Mouse (Mus musculus) cerebellum, adult (tissue): ENCODE results near the gene Pawr.
"Not testable (repeated sequence)": the region's sequence is repeated elsewhere in the genome, so short reads cannot be mapped to it uniquely, and the experiment has no call there.

Source experiments
- ATAC-seq: cut with Nextera tagmentation; 2 replicates; pipeline ENCODE4 v1.9.2; 2017; ENCODE audit warnings: mild to moderate bottlenecking, moderate library complexity, mixed read lengths; ENCODE audit not compliant: insufficient number of reproducible peaks, low FRiP score, low TSS enrichment

Gene Pawr

DNA sequence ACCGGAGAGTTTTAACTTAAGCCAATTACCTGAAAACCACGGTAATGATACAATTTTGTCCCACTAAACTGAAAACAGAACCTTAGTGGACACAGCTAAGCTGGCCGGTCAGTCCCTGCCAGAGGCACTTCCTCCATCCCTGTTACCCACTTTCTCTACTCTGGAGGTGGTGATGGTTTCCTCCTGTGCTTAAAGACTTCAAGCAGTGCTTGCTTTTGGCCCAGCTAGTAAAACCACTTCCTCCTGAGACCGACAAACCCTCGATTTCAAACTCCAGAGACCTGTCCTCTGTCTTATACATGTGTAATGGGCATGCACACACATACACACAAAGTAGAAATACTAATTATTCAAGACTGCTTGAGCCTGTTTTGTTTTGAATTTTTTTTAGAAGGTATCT, 85.5 kb downstream of the Pawr start:
- ATAC-seq, result no peak

DNA sequence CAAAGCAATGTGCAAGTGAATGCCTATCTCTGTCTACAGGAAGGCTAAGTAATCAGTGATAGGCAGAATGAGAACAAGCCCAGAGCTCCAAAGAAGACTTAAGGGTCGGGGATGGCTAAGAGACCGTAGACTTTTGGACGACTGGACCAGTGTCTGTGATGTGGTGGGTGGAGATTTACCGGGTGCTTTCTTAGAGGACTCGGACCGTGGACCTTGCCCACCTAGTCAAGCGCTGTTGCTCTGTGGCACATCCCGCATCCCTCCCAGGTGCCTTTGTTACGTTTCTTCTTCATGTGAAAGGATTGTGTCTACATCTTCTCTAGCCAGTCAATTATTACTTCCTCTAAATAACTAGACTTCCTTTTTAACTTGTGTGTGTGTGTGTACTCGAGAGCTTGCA, 98.6 kb downstream of the Pawr start:
- ATAC-seq, result no peak

DNA sequence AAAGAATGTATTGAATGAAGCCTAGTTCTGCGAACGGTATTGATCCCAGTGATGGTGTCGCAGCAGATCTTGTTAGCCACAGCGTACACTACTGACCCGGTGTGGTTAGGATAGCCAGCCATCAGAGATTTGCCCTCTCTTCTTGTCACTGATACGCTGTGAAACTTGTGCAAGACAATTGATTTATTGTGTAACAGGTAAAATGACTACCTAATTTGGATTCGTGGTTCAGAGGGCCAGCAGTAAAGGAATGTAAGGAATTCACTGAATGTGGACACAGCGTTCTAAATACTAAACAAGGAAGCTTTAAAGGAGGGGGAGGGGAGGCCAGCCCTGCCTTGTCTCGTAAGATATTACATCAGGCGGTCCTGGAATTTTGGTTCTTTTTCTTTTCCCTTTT, 100.3 kb downstream of the Pawr start:
- ATAC-seq, result no peak

DNA sequence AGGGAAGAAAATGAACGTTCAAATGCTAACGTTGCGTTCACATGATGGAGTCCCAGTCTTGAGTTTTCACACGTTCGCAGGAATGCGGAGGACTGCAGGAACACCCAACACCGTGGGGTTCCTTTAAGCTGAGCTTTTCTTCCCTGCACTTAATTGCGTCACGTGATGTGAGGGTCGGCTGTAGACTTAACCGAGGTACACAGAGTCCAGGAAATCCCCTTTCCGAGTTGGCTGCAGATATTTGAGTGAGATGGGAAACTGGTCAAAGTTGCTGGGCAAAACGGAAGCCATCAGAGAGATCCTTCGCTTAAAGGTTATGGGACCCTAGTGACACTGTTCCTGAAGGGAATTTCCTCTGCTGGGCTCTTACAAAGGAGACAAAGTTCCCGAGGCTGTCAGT, 102.1 kb downstream of the Pawr start:
- no peak for ATAC-seq

DNA sequence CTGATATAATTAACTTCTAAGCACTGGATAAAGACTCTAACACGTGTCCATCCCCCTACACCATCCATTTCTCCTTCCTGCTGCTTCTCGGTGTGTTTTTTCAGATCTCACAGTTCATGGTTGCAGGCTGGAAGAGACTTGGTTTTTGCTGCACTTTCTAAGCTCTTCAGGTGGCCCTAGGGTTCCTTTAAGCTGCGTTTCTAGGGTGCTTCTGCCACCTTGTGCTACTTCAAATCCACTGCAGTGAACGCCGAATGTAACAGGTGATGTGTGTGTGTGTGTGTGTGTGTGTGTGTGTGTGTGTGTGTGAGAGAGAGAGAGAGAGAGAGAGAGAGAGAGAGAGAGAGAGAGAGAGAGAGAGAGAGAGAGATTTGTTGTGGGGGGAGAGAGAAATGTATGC, 103.7 kb downstream of the Pawr start:
- ATAC-seq, result no peak

DNA sequence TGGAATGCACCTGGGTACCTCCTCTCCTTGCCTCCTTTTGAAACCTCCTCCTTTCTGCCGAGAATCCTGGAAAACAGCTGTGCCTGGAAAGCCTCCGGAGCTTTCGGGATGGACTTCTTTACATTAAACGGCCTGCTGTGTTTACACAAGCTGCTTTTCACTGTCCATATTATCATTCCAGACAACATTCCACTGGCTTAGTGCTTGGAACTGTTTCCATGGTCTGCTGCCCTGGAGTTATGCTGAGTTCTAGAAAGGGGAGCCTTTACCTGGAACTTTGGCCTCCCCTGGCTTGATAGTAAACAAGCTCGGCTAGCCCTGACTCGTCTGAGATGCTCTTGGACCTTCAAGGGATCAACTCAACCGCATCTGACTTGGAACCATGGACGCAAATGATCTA, 104.4 kb downstream of the Pawr start:
- no peak for ATAC-seq

DNA sequence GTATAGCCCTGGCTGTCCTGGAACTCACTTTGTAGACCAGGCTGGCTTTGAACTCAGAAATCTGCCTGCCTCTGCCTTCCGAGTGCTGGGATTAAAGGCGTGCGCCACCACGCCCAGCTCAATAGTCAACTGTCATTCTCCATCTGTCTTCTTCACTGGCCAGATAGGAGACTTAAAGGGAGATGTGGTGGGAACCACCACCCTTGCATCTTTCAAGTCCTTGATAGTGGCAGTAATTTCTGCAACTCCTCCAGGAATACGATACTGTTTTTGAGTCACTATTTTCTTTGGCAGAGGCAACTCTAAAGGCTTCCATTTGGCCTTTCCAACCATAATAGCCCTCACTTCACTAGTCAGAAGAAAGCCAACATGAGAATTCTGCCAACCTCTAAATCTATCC, 108.3 kb downstream of the Pawr start:
- ATAC-seq, result not testable (repeated sequence)

DNA sequence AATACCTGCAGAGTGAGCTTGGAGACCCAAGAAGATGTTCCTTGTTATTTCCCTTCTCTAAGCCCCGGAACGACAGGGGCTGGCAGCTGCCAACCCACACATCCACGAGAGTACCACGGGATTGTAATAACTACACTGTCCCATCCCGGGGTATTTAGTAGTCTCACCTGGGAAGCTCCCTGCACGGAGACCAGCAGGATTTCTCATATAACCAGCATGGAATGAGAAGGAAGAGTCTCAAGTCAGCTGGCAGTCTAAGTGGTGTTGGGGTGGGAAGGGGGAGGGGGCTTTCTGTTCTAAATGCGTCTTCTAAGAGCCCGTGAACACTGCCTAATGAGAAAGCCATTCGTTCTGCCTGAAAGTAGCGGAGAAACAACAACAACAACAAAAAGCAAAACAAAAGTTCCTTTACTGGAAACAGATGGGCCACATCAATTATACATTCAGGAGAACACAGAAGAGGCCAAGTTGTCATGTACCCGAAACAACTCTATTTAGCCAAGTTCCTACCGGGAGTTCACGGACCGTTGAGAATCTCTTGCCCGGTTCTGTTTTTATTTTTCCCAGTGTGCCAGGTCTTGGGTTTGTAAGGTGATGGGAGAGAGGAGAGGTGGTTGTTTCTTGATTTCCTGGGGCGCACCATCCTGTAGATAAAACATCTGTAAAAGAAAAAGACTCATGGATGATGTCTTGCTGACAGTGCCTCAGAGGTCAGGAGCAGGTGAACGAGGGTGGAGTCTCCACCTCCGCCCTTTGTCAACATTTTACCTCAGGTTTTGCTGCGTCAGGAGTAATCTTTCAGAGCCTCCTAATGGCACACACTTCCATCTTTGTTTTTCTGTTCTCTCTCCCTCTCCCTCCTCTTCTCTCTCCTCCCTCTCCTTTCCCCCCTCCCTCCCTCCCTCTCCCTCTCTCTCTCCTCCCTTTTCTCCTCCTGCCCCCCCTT, 112.3 kb downstream of the Pawr start:
- no peak for ATAC-seq

DNA sequence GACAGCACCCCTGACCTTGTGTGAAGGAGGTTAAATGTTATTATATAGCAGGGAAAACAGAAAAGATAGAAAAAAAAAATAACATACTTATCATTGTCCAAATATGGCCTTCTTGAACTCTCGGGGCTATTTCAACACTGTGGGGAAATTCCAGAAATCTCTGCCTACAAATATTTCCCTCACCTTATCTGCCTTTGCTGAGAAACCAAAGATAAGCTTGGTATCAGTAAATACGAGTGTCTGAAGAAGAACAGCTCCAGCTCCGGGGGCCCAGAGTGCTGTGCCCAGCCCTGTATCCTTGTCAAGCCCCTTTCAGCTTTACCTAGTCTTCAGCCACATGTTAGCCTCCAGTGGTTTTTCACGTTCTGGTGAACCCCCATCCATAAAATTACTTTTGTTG, 113.2 kb downstream of the Pawr start:
- ATAC-seq, result no peak

DNA sequence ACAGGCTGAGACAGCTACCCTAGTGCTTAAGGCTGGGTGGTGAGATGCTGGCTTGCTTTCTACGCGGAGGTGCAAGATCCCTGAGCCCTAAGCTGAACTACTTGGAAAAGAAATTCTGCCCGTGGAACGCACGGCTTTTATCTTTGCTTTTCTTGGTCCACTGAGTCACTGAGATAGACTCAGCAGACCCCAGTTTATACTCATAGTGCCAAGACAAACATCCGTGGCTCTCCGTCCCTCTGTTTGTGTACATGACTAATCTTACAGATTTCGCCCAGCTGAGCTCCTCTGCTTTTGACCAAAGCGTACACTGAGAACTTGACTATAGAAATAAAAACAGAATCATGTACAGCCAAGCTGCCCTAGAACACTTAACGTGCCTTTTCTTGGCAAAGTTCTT, 113.7 kb downstream of the Pawr start:
- no peak for ATAC-seq

DNA sequence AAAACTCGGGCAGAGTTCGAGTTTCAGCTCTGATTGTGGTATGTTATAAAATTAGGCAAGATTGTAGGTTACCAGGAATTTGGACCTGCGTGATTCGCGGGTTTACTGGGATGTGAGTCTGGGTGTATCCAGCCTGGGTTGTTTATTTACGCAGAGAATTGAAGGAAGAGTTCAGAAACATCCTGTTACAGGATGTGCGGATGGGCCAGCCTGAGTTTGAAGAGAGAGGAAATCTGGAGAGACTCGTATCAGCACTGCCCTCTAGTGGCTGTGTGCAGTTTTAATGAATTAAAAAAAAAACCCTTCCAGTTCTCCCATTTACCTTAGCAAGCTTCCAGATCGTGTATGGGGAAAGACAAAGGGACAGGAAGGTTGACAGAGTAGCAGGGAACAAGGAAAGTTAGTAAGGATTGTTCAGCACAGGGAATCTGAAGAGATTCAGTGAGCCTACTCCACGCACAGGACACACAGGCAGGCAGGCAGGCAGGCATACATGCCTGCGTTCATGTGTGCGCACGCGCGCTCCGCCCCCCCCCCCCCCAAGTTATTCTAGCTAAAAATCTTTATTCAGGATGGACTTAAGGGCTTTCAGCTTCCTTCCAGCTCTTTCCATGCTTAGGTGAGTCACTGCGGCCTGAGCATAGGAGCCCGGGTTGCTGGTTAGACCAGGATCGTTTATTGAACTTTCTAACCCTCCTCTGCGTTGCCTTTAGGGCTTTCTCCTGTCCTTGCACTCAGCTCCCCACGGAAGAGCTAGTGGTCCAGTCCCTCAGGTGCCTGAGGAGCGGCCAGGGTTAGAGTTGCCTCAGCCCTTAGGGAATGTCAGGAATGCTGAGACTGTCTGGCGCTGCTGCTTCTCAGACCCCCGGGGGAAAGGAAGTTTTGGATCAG, 114.4 kb downstream of the Pawr start:
- peak; percentile 84 for ATAC-seq

DNA sequence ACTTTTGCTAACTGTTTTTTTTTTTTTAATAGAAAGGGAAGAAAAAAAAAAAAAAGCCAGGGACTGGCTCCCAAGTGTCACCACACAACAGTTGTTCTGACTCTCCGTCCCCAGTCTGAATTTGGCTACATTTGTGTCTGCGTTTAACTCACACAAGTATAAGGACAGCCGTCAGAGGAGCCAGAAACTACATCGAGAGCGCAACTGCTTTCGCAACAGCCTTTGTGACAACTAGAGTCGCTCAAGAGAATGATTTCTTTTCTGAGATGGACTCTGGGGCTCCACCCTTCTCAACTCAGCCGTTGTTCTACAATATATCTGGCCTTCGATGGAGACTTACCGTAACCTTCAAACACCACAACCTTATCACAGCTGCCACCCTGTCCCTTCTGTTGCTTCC, 115.3 kb downstream of the Pawr start:
- no peak for ATAC-seq

DNA sequence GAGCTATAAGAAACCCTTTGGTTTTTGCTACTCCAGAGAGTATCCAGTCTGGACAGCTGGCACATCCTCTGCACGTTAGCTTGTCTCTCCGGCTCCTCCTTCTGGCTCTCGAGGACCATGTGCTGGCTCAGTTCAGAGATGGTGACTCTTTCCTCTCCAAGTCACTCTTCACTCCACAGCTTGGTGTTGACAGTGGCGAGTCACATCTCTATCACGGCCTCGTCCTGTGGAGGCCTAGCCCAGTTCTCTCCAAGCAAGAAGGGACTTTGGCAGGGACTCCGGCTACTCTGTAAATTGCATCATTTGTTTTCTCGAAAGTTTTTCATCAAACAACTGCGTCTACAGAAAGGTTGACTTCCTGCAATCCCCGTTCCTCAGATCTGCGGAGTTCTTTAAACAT, 116.5 kb downstream of the Pawr start:
- ATAC-seq, result no peak

DNA sequence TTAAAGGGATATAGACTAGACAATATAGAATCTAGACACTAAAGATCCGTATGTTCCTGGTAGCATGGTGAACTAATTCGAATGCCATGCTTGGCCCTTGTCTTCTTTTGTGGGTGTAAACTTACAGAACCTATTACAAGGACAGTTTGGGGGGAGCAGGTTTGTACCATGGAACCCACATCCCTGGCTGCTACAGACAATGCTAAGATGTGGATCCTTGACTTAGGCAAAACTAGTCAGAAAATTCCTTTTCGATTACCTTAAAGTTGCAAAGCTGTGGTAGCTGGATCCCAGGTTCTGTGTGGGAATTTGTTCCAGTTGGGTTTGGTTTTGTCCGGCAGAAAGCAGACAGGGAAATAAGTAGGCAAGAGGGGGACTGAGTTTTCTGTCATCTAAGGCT, 118.5 kb downstream of the Pawr start:
- ATAC-seq, result no peak

DNA sequence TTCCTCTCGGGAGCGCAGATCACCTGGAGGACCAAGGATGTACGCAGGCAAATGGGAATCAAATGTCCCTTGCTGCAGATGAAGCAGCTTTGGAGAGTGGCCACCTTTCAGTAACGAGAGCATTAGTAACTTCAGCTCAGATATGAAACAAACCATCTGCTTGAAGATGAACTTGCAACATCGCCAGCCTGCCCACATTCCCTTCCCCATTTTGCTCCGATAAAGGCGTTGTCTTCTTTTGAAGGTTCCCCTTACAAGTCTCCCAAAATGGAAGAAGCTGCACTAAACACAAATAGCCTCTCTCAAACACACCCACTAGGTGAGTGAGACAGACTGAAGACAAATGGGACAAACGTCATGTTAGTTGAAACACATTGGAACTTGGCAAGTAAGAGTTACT, 119.6 kb downstream of the Pawr start:
- ATAC-seq, result no peak

DNA sequence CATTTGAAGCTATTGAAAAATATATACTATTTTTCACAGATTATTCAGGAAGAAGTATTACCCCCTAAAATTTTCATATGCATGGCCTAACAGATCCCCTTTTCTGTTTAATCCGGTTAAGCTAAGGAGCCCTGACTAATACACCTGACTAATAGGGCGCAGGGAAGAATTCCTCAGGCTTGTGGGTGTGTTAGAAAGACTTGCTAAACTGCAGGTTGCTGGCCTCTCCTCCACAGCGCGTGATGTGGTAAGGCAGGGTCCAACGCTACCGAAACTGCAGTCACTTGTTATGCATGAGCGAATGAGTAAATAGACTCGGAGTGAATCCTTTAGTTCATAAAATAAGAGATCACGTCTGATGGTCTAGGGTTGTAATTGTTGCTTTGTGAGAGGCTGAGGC, 120.5 kb downstream of the Pawr start:
- ATAC-seq, result no peak

DNA sequence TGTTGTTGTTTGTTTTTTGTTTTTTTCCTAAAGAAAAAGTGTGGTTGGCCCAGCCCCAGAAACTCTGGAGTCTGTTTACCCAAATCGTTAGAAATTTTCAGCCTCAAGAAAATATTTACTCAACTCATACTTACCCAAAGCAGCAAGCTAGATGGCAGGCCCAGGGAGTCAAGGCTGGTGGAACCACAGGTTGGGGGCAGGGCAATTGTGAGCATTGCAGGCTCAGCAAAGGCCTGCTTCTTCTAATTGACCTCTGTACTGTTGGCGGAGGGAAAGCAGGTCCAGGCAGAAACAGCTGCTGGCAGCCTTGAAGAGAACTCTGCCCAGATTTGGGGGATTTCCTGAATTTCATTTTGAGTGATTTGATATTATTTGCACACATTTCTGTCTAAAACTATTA, 121.6 kb downstream of the Pawr start:
- ATAC-seq, result no peak

DNA sequence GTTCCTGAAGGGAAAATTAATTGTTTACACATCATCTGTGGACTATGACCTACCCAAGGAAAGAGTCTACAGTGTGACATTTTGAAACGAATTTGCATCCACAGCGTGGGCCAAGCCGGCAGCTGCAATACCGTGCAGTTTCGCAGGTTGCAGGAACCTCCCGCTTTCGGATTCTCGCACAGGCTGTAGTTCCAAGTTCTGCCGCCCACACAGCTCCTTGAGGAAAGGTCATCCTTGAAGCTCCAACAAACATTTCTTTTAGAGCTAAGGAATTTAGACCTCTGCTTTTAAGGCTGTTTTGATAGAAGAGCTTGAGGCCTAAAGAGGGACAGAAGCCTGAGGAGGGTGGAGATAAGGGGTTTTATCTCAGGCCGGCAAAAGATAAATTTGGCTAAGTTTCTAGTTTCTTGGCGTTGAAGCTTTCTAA, 122.8 kb downstream of the Pawr start:
- no peak for ATAC-seq

DNA sequence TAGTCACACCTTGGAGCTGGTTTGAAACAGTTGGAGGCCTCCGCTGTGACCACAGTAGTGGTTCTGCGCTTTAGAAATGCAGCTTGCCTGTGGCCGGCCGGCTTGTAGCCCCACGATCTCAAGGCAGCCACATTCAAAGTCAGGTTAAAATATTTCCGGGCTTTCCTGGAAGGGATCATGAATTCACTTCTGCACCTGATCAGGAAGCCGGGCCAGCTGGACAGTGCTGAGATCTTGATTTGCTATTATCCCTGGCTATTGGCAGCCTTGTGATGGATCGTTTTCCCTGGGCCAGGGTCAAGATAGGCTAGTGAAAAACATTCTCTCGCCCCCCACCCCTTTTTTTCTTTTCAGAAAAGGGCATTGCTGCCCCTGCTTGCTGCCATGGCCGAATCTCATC, 123.3 kb downstream of the Pawr start:
- ATAC-seq, result no peak

DNA sequence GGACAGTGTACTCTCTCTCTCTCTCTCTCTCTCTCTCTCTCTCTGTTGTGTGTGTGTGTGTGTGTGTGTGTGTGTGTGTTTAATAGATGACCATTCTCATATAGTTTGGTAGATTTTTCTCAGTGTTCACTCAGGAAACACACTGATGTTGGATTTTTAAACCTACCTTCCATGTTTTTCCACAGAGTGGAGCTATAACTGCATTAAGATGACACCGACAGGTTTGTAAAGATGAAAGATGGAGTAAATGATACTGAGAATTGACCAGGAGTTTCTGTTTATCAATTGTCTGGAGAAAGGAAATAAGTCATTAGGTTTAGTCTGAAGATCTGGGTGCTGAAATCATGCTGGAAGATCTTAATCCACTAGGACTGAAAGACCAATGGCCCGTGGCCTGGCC, 124.0 kb downstream of the Pawr start:
- ATAC-seq, result no peak

DNA sequence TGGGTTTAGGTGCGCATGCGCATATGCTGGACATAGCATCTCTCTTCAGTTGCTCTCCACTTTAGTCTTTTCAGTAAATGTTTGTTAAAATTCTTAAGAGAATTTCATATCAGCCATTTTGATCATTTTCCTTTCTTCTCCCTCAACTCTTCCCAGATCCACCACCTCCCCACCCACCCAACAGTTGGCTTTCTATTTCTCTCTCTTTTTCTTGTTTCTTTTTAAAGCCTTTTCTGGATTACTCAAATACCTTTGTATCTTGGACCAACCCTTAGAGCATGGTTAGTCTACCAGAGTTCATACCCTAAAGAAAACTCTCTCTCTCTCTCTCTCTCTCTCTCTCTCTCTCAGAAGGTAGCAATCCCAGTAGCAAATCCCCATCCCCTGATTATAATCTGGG, 125.1 kb downstream of the Pawr start:
- no peak for ATAC-seq
